21 mouse cellular contexts compared by ENCODE assay signal in the genomic region with DNA sequence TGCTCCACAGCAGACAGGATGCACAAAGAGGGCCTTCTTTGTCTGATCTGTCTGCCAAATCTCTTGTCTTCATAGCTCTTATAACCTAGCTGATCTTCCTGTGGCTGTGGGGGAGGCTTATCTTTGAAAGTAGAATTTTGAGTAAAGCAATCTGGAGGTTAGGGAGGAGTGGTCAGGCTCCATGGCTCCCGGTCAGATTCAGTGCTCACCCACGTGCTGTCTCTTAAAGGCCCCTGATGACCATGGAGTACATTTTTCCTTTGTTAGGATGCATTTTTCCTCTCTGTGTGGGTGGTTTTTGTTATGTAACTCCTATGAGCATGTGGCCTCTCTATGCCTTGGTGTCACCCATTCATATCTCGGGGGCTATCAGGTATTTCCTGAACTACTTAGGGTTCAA.
DNase-seq lines count a peak whose midpoint lies in the region; ATAC-seq and TF ChIP-seq lines count a peak whose summit lies in the region.
"Had no signal": no experiment of that assay in that cellular context is flagged by ENCODE, and none has a peak within 500 bp of the region (broad histone marks: within the 10 kb centered on the region; RNA-seq: fewer than 3 reads in every experiment).

No protein-coding gene starts in this region.

- no peak for TF ChIP-seq CTCF in layer of hippocampus, adult 2 months (conservative IDR thresholded peaks at IDR 0.05)

- intact Hi-C loops in heart, postnatal 25 days (cut with DNase I), result no loop called here

- H3K36me3 ChIP-seq in heart, embryonic 10.5 days, result no peaks in the 10 kb centered on the region
- no peaks in the 10 kb centered on the region for H3K36me3 ChIP-seq in kidney, embryonic 16.5 days (ENCODE audit: insufficient read depth, low read length)
- H3K36me3 ChIP-seq: embryonic facial prominence, embryonic 12.5 days; forebrain, embryonic 15.5 days; heart, embryonic 12.5 days; hindbrain, embryonic 12.5 days had no signal

- no peaks in the 10 kb centered on the region; the same call in 1 of the 2 replicates for H3K27me3 ChIP-seq in heart, embryonic 10.5 days (ENCODE audit: insufficient read depth, poor library complexity, severe bottlenecking)
- H3K27me3 ChIP-seq in kidney, embryonic 16.5 days (ENCODE audit: insufficient read depth, low read length), result no peaks in the 10 kb centered on the region
- H3K27me3 ChIP-seq: embryonic facial prominence, embryonic 12.5 days; forebrain, embryonic 15.5 days; heart, embryonic 12.5 days; hindbrain, embryonic 12.5 days; Patski had no signal

- H3K9ac ChIP-seq in kidney, embryonic 16.5 days (replicated peaks; ENCODE audit: low read length), result no peak overlapping the region
- H3K9ac ChIP-seq: embryonic facial prominence, embryonic 12.5 days; forebrain, embryonic 15.5 days; heart, embryonic 12.5 days; hindbrain, embryonic 12.5 days had no signal

- no peaks in the 10 kb centered on the region for H3K9me3 ChIP-seq in heart, embryonic 10.5 days
- no peaks in the 10 kb centered on the region for H3K9me3 ChIP-seq in kidney, embryonic 16.5 days (ENCODE audit: low read length)
- H3K9me3 ChIP-seq: embryonic facial prominence, embryonic 12.5 days; forebrain, embryonic 15.5 days; heart, embryonic 12.5 days; hindbrain, embryonic 12.5 days had no signal

- no peak overlapping the region for H3K4me3 ChIP-seq in heart, embryonic 10.5 days
- H3K4me3 ChIP-seq in kidney, embryonic 16.5 days (ENCODE audit: low read length), result no peak overlapping the region
- H3K4me3 ChIP-seq in layer of hippocampus, adult 2 months, result no peak overlapping the region
- H3K4me3 ChIP-seq: embryonic facial prominence, embryonic 12.5 days; forebrain, embryonic 15.5 days; heart, adult 2 months; heart, embryonic 12.5 days; hindbrain, embryonic 12.5 days had no signal

- H3K4me2 ChIP-seq in kidney, embryonic 16.5 days (replicated peaks; ENCODE audit: low read depth, low read length), result no peak overlapping the region
- H3K4me2 ChIP-seq: embryonic facial prominence, embryonic 12.5 days; forebrain, embryonic 15.5 days; heart, embryonic 12.5 days; hindbrain, embryonic 12.5 days had no signal

- H3K27ac ChIP-seq in heart, embryonic 10.5 days, result peak overlapping the region; percentile 13; the same call in 1 of the 2 replicates
- H3K27ac ChIP-seq in kidney, embryonic 16.5 days (ENCODE audit: low read length), result no peak overlapping the region
- peak overlapping the region; percentile 76 for H3K27ac ChIP-seq in layer of hippocampus, adult 2 months
- H3K27ac ChIP-seq: embryonic facial prominence, embryonic 12.5 days; forebrain, embryonic 15.5 days; heart, adult 2 months; hindbrain, embryonic 12.5 days had no signal

- peak; percentile 24; the same call in 1 of the 2 replicates for ATAC-seq in kidney, embryonic 16.5 days (ENCODE audit: low FRiP score, low TSS enrichment)
- no peak for ATAC-seq in cerebellum, adult (ENCODE audit: insufficient number of reproducible peaks, low FRiP score, low TSS enrichment)
- ATAC-seq: activated CD4-positive, CD25-positive, alpha-beta regulatory T cell, adult 4 months; forebrain, embryonic 15.5 days; hindbrain, embryonic 16.5 days; Patski had no signal

- DNase-seq in heart, embryonic 10.5 days (ENCODE audit: low spot score), result no peak
- DNase-seq in heart, postnatal 25 days (ENCODE audit: low spot score), result no peak
- no peak for DNase-seq in kidney, adult 8-10 months
- DNase-seq in layer of hippocampus, adult 2 months (ENCODE audit: low spot score in 2 of 2), result no peak
- no peak for DNase-seq in layer of hippocampus, adult 18-20 months (ENCODE audit: low spot score in 2 of 2)
- DNase-seq: adrenal gland, postnatal 14 days; cerebellum, adult 18-20 months; cerebellum, adult 9-11 months; embryo, embryonic 11 days; gastrocnemius, postnatal 36 days; heart, adult 2 months; heart, postnatal 36 days had no signal

- 48% methylated on average over 3 of the region's 3 CpGs for whole genome bisulfite sequencing in heart, embryonic 10.5 days
- 19% methylated on average over 3 of the region's 3 CpGs for WGBS in kidney, embryonic 16.5 days

- H3K4me1 ChIP-seq in heart, embryonic 10.5 days, result peaks cover 63% of the 10 kb centered on the region
- H3K4me1 ChIP-seq in kidney, embryonic 16.5 days (ENCODE audit: insufficient read depth, low read length), result peaks cover 48% of the 10 kb centered on the region
